Mouse (Mus musculus) embryonic facial prominence, embryonic 11.5 days (tissue): ENCODE results near the gene Gm49318. TPM values are rescaled to one million over a fixed set of nuclear protein-coding genes. Genes with fewer than 3 reads are reported as not detected.
A peak's percentile ranks its signal among the peaks of the same experiment; 100 is the strongest.

Experiments used
- ATAC-seq: fragments of 200-750 bp; cut with Nextera tagmentation; replicated peaks from 2 replicates; pipeline ENCODE4 v1.8.0; 2017; ENCODE audit warnings: low read depth; ENCODE audit not compliant: insufficient number of reproducible peaks, low FRiP score, low TSS enrichment
- DNase-seq: peaks from one replicate; pipeline ENCODE4 v3.0.0-alpha.2; 2015; ENCODE audit warnings: low spot score
- H3K27ac ChIP-seq: fragments of 300-500 bp; sonication (generic); replicated peaks from 2 replicates; pipeline ENCODE4 v1.5.1; 2014; ENCODE audit warnings: mild to moderate bottlenecking, low read depth, low read length, control low read depth
- H3K27me3 ChIP-seq: fragments of 300-500 bp; sonication (generic); 2 replicates; pipeline ENCODE4 v1.6.1; 2014; ENCODE audit warnings: mild to moderate bottlenecking, low read length, moderate library complexity, mixed read lengths; ENCODE audit not compliant: control insufficient read depth, insufficient read depth
- H3K36me3 ChIP-seq: fragments of 300-500 bp; sonication (generic); replicated peaks from 2 replicates; pipeline ENCODE4 v1.6.1; 2014; ENCODE audit warnings: low read depth, mild to moderate bottlenecking, low read length, moderate library complexity, mixed read lengths; ENCODE audit not compliant: control insufficient read depth, insufficient read depth
- H3K4me1 ChIP-seq: fragments of 300-500 bp; sonication (generic); 2 replicates; pipeline ENCODE4 v1.6.1; 2014; ENCODE audit warnings: low read length, mixed read lengths; ENCODE audit not compliant: control insufficient read depth, insufficient read depth
- H3K4me2 ChIP-seq: fragments of 300-500 bp; sonication (generic); 2 replicates; pipeline ENCODE4 v1.6.1; 2014; ENCODE audit warnings: low read depth, mild to moderate bottlenecking, control low read depth, low read length, moderate library complexity
- H3K4me3 ChIP-seq: fragments of 300-500 bp; sonication (generic); 2 replicates; pipeline ENCODE4 v1.5.1; 2014; ENCODE audit warnings: low read depth, low read length, control low read depth
- H3K9ac ChIP-seq: fragments of 300-500 bp; sonication (generic); replicated peaks from 2 replicates; pipeline ENCODE4 v1.6.1; 2014; ENCODE audit warnings: mild to moderate bottlenecking, control low read depth, low read length
- H3K9me3 ChIP-seq: fragments of 300-500 bp; sonication (generic); replicated peaks from 2 replicates; pipeline ENCODE4 v1.6.1; 2016; ENCODE audit warnings: mild to moderate bottlenecking, low read length, inconsistent platforms, mixed read lengths; ENCODE audit not compliant: control insufficient read depth
- WGBS: fragments of 180-500 bp; shearing (Covaris S2); extraction: QIAGEN DNeasy Blood & Tissue Kit; methylation state at CpG from one replicate; pipeline ENCODE4 v1.1.7; 2014; 5-methylcytosine and 5-hydroxymethylcytosine counted together
- polyA plus RNA-seq: library from polyadenylated mRNA; unstranded; fragments of >200 nt; fragmentation: Nextera tagmentation; extraction: Ambion mirVana; gene quantifications from 2 replicates; pipeline ENCODE4 v1.2.1, GENCODE M21; 2014

The Gm49318 gene
- polyA plus RNA-seq, 1 experiment from 2014 or later, result not detected

DNA sequence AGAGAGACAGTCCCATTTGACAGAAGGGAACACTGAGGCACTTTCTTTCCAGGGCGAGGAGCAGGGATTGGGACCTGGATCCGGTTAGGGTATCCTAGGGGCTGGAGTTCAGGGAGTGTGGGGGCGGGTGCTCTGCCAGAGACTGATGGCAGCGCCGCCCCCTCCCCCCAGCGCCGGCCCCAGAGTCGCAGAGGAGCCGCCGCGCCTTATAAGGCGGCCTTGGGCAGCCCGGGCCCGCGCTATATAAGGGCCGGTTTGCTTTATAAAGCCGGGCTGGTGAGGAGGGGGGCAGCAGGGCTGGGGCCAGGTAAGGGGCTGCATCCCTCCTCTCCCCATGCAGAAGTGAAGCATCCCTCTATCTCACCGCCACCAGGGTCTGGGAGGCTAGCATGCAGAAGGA is 28.9 kb upstream of the Gm49318 start:
- ATAC-seq, result no peak
- H3K36me3 ChIP-seq, result no peaks in the 10 kb centered on the region
- no peaks in the 10 kb centered on the region for H3K4me1 ChIP-seq
- H3K9ac ChIP-seq, result no peak overlapping the region
- H3K4me3 ChIP-seq, result 0 out of 2 replicates have a peak overlapping the region, but pooled peaks have one; percentile 5
- H3K27ac ChIP-seq, result no peak overlapping the region
- DNase-seq, result peak; percentile 43
- peaks cover 12% of the 10 kb centered on the region for H3K27me3 ChIP-seq
- no peak overlapping the region for H3K4me2 ChIP-seq
- no peaks in the 10 kb centered on the region for H3K9me3 ChIP-seq
- 3% methylated on average over 15 of the region's 18 CpGs for WGBS

DNA sequence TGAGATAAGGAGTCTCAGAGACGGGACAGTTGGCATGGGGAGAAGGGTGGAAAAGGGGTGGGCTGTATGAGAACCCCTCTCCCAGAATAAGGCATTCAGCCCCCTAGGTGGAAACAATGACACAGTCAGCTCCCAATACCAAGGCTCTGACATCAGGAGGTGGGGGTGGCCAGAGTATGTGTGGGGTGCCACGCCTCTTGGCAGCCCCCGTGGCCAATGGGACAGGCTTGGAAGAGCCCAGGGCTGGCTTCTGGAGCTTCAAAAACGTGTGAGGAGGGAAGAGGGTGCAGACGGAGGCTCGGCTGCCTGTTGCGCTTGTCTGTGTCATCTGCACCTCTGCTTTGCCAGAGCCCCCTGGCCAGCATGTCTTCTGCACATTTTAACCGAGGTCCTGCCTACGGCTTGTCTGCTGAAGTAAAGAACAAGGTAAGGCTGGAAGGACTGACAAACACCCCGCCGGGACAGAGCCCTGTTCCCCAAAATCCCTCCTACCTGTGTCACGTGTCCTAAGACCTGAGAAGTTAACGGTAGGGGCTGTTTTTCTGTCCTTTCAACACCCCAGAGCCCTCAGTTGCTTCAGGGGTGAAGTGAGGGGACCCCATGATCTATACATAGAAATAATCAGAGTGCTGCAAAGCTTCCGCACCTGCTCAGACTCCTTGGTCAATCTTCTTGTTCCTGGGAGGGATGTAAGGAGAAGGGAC is 28.1 kb upstream of the Gm49318 start, which contains the start of gene Cnn1:
TSS of gene Cnn1 (plus strand) at position 224 of the 704 bp plus-strand sequence.
- Histone ChIP-seq H3K27ac (no peak within 1 kb of the TSS), H3K9me3 (no peaks in the 10 kb centered on the region), H3K4me1 (no peaks in the 10 kb centered on the region), H3K4me3 (0 out of 2 replicates have a peak within 1 kb of the TSS, but pooled peaks have one; percentile 5), H3K27me3 (peaks cover 12% of the 10 kb centered on the region), H3K9ac (no peak within 1 kb of the TSS), H3K36me3 (no peaks in the 10 kb centered on the region), H3K4me2 (no peak within 1 kb of the TSS)
- DNase-seq (peak; percentile 13), ATAC-seq (no peak)
- 7% methylated on average over 14 of the region's 14 CpGs for WGBS

DNA sequence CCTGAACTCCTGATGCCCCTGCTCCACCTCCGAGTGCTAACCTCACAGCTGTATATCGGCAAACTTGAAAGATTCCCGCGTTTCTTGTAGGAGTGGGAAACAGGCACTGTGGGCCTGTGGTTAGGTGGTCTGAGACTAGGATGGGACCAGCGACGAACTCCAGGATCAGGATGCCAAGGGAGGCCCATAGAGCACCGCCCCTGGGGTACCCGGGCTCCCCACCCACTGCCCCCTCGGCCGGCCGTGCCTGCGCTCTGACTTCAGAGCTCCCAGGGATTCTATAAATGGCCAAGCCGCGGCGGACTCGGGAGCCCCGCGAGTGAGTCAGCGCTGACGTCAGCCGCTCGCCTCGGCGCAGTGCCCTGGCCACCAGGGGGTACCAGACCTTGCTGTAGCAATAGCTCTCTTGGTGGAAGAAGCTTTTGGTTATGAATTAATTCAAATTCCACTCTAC is 24.8 kb upstream of the Gm49318 start:
- ATAC-seq (peak; percentile 78), DNase-seq (peak; percentile 88)
- no peaks in the 10 kb centered on the region for H3K36me3 ChIP-seq
- H3K9me3 ChIP-seq, result no peaks in the 10 kb centered on the region
- no peak overlapping the region for H3K27ac ChIP-seq
- H3K27me3 ChIP-seq, result peaks cover 10% of the 10 kb centered on the region
- peak overlapping the region; percentile 65 for H3K4me2 ChIP-seq
- peak overlapping the region; percentile 75 for H3K9ac ChIP-seq
- H3K4me1 ChIP-seq, result no peaks in the 10 kb centered on the region
- peak overlapping the region; percentile 29 for H3K4me3 ChIP-seq
- WGBS, result 2% methylated on average over 24 of the region's 24 CpGs

DNA sequence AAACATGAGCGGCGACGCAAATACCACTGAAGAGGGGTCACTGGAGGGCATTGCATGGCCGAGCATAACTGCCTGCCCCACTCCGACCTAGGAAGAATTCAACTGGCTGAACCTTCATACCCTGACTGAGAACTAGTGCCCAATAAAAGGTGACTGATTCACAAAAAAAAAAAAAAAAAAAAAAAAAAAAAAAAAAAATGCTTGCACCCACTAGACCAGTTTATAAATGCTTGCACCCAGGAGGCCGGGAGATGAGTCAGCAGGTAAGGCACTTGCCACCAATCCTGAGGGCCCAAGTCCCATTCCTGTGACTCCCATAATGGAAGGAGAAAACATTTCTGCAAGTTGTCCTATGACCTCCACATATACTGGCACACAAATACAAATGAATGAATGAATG is 21.7 kb upstream of the Gm49318 start:
- WGBS, result 86% methylated on average over 6 of the region's 6 CpGs
- Histone ChIP-seq H3K4me3 (no peak overlapping the region), H3K9ac (no peak overlapping the region), H3K4me2 (no peak overlapping the region), H3K9me3 (no peaks in the 10 kb centered on the region), H3K27ac (no peak overlapping the region), H3K4me1 (no peaks in the 10 kb centered on the region), H3K27me3 (no peaks in the 10 kb centered on the region; the same call in 1 of the 2 replicates), H3K36me3 (no peaks in the 10 kb centered on the region)
- ATAC-seq, result no peak
- DNase-seq, result no peak

DNA sequence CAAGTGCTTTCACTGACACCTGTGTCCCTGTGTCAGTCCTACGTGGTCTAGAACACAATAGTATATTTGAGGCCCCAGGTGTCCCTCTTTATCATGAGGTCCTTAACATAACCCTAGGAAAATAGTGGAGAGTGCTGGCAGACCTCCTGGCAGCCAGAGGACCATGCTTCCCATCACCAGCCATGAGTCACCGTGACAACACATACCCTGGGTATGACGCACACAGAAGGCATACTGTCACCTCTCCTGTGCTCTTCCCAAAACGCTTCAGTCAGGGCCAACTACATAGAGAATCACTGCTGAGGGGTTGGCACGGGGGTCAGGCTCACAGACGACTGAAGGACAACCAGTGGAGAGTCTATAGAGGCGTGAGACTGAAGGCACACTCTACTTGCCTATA is 18.9 kb upstream of the Gm49318 start:
- DNase-seq (no peak), ATAC-seq (no peak)
- H3K4me1 ChIP-seq, result no peaks in the 10 kb centered on the region
- H3K36me3 ChIP-seq, result no peaks in the 10 kb centered on the region
- no peak overlapping the region for H3K4me2 ChIP-seq
- H3K4me3 ChIP-seq, result no peak overlapping the region
- H3K9me3 ChIP-seq, result no peaks in the 10 kb centered on the region
- no peaks in the 10 kb centered on the region for H3K27me3 ChIP-seq
- H3K27ac ChIP-seq, result no peak overlapping the region
- 83% methylated on average over 7 of the region's 7 CpGs for WGBS
- H3K9ac ChIP-seq, result no peak overlapping the region

DNA sequence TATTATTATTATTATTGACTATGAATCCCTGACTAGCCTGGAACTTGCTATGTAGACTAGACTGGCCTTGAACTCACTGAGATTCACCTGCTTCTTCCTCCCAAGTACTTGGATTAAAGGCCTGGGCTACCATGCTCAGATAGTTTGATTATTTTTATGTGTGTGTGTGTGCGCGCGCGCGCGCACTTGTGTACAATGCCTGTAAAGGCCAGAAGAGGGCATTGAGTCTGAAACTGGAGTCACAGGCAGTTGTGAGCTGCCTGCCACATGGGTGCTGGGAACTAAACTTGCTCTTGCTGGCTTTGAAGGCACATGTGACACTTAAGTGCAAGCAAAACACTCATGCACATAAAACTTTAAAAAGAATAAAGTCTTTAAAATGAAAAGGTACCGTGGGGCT is 18.2 kb upstream of the Gm49318 start:
- H3K36me3 ChIP-seq, result no peaks in the 10 kb centered on the region
- no peaks in the 10 kb centered on the region for H3K27me3 ChIP-seq
- 98% methylated on average over 7 of the region's 7 CpGs for WGBS
- no peaks in the 10 kb centered on the region for H3K4me1 ChIP-seq
- DNase-seq (no peak), ATAC-seq (no peak)
- H3K9ac ChIP-seq, result no peak overlapping the region
- H3K9me3 ChIP-seq, result no peaks in the 10 kb centered on the region
- H3K4me3 ChIP-seq, result no peak overlapping the region
- H3K4me2 ChIP-seq, result no peak overlapping the region
- no peak overlapping the region for H3K27ac ChIP-seq

DNA sequence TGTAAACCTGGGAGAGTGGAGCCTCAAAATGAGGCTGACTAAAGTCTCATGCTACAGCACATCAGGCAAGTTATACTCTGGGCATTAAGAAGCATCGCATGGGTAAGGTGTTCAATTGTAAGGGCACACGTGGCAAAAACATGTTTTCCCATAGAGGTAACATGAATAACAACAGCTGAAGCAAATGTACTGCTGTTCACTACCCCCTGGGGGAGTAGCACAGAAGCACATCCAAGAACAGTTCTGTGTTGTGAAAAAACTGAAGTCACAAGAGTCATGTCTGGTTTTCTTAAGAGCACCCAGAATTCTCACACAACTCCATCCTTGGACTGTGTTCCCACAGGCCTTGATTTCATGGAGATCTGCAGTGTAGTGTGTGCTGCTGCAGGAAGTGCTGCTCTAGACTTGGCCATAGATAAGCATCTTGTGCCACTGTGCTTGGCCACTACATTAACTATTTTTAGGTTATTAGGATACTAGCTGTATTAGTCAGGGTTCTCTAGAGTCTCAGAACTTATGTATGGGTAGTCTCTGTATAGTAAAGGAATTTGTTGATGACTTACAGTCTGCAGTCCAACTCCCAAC is 16.1 kb upstream of the Gm49318 start:
- no peak overlapping the region for H3K9ac ChIP-seq
- no peaks in the 10 kb centered on the region for H3K4me1 ChIP-seq
- H3K4me2 ChIP-seq, result no peak overlapping the region
- ATAC-seq (no peak), DNase-seq (no peak)
- WGBS, result 78% methylated on average over 2 of the region's 2 CpGs
- H3K36me3 ChIP-seq, result no peaks in the 10 kb centered on the region
- H3K9me3 ChIP-seq, result no peaks in the 10 kb centered on the region
- no peaks in the 10 kb centered on the region for H3K27me3 ChIP-seq
- no peak overlapping the region for H3K27ac ChIP-seq
- no peak overlapping the region for H3K4me3 ChIP-seq

DNA sequence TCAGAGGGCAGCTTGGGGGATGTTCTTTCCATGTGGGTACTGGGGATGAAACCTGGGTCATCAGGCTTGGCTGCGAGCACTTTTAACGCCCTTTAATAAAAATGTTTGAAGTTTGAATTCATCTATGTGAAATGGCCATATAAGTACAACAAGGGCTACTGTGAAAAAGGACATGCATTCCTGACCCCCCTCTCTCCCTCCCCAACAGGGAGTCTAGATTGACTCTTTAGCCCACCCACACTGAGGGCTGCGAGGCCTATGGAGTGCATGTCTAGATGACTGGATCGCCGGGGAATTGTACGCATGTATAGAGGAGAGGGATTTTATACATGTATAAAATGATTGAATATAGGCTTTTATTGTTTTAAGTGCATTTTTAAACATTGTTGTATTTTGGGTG is 15.0 kb upstream of the Gm49318 start:
- no peak overlapping the region for H3K27ac ChIP-seq

More for the DNA sequence above, 15.0 kb upstream of the Gm49318 start:
- ATAC-seq (no peak), DNase-seq (no peak)
- Histone ChIP-seq H3K9ac (peak overlapping the region; percentile 50; the same call in 1 of the 2 replicates), H3K4me3 (peak overlapping the region; percentile 70), H3K9me3 (no peaks in the 10 kb centered on the region), H3K36me3 (no peaks in the 10 kb centered on the region), H3K4me1 (no peaks in the 10 kb centered on the region), H3K27me3 (no peaks in the 10 kb centered on the region), H3K4me2 (peak overlapping the region; percentile 32)
- 75% methylated on average over 6 of the region's 6 CpGs for WGBS
